Mouse (Mus musculus) kidney, adult 9 months (tissue): Measurements from ENCODE around the gene 6430628N08Rik.

Experiments used
- DNase-seq: peaks from one replicate; pipeline ENCODE4 v3.0.0; 2022

6430628N08Rik gene

GRCm38 (mm10) chr4:115940681-115941080 lies 50.2 kb downstream of the 6430628N08Rik start:
- no peak for DNase-seq

- no peak for DNase-seq
Measured at GRCm38 (mm10) chr4:115941242-115941820, 50.9 kb downstream of the 6430628N08Rik start.

GRCm38 (mm10) chr4:115943669-115944314 lies 53.3 kb downstream of the 6430628N08Rik start:
- no peak for DNase-seq
